Mouse (Mus musculus) megakaryocyte, adult 5-6 weeks (primary cell): Measurements from ENCODE around the gene Lrrc74a. TPM values are rescaled to one million over a fixed set of nuclear protein-coding genes. Genes with fewer than 3 reads are reported as not detected.

ENCODE experiments used
- ATAC-seq: 2 replicates; pipeline ENCODE4 v1.8.0; 2016; ENCODE audit warnings: mild to moderate bottlenecking, inconsistent platforms; ENCODE audit not compliant: poor library complexity, severe bottlenecking
- total RNA-seq, 2 experiments: library from RNA; stranded (forward) in 1 of 2; stranded (reverse) in 1 of 2; fragments of 153-499, 151-499 nt in 1 of 2; fragments of 221-1000, 200-1000 nt in 1 of 2; gene quantifications; 2 replicates each; pipeline versions ENCODE4 v1.2.3 to v1.2.4; 2015 to 2017

Gene Lrrc74a
- not detected in 2 replicates for total RNA-seq (2015)
- not detected in 2 replicates for total RNA-seq (2017)

- no peak for ATAC-seq
Measured at GRCm38 (mm10) chr12:86734319-86734810, at the start of gene Lrrc74a. Gene Lrrc74a, plus strand, starts transcription at chr12:86734369.

GRCm38 (mm10) chr12:86685275-86685674 lies 48.9 kb upstream of the Lrrc74a start:
- ATAC-seq: no peak

DNA sequence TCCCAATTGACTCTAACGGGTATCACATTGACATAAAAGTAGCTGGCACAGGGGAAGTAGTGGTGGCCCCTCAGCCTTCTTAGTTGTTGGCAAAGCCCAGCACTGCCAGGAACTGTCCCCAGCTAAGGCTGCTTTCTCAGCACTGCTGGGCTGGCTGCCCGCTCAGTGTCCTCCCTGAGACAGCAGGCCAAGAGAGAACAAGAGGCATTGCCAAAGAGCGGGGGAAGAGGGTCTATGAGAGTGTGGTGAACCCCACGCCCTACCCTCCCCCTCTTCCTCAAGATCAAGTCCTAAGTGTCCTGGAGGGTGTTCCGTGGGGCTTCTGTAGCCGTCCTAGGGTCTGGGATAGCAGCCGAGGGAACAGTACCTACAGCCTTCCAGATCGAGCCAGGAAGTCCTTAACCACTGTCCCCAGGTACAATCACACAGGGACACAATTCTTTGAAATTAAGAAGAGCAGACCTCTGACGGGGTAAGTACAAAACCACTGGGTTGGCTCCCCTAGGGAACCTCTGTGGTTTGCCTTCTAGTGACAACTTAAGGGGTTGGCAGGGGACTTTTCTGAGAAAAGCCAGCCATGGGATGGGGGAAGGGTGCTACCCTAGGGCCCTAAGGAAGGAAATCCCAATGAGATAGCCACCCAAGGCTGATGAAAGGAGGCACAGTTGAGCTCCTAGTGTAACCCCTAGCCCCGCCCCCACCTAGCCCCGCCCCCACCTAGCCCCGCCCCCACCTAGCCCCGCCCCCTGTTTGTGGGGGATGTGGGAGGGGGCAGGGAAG lies 47.4 kb upstream of the Lrrc74a start:
- ATAC-seq: no peak

- no peak for ATAC-seq
Measured at GRCm38 (mm10) chr12:86687445-86687955, 46.7 kb upstream of the Lrrc74a start.

DNA sequence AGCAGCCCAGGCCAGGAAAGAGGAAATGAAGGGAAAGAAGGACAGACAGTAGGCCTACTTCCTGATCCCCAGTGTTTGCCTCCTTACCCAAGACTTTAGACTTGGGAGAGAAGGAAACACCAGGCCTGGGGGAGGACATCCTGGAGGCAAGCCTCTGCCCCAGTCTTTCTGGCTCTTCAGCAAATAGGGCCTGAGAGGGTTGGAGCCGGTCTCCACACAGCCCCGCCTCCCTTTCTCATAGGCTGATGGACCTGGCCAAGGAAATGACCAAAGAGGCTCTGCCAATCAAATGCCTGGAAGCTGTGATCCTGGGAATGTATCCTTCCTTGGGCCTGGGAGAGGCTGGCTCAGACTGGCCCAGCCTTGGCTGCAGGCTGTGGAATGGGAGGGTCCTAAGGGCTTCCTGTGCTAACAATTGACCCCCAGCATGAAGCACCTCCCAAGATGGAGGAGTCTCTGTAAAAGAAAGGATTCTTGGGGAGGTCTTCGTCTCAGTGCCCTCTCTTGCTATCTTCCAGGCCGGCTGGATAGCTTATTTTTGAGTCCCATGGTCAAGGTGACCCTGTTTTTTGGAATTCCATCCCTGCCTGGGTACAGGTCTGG lies 46.1 kb upstream of the Lrrc74a start:
- ATAC-seq: no peak

GRCm38 (mm10) chr12:86688917-86689316 lies 45.3 kb upstream of the Lrrc74a start:
- ATAC-seq: no peak

- no peak for ATAC-seq
Measured at GRCm38 (mm10) chr12:86690700-86691485, 43.3 kb upstream of the Lrrc74a start.

- no peak for ATAC-seq
Measured at GRCm38 (mm10) chr12:86692471-86693356, 41.5 kb upstream of the Lrrc74a start.

GRCm38 (mm10) chr12:86693389-86693788 lies 40.8 kb upstream of the Lrrc74a start:
- ATAC-seq: no peak

DNA sequence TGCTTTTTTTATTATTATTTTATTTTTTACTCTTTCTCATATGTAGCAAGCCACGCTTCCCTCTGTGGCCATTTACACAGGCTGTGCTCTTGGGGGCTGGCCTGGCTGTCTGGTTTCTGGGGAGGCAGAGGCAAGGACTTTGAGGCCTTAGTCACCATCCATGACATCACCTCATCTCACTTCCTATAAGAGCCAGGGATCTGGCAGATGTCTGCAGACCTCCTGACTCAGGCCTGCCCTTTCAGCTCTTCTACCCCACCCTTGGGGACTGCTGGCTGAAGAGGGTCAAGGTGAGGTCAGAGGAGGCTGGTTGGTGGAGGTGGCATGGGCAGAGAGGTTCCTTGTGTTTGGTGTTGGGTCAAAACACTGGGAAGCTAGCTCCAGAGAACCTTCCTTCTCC lies 39.7 kb upstream of the Lrrc74a start:
- peak; percentile 15; the same call in 1 of the 2 replicates for ATAC-seq

GRCm38 (mm10) chr12:86697996-86698395 lies 36.2 kb upstream of the Lrrc74a start:
- ATAC-seq: no peak

- ATAC-seq: no peak
Measured at GRCm38 (mm10) chr12:86698537-86698936, 35.6 kb upstream of the Lrrc74a start.

- no peak for ATAC-seq
Measured at GRCm38 (mm10) chr12:86699965-86700926, 33.9 kb upstream of the Lrrc74a start.

- ATAC-seq: no peak
Measured at GRCm38 (mm10) chr12:86700927-86701310, 33.2 kb upstream of the Lrrc74a start.

DNA sequence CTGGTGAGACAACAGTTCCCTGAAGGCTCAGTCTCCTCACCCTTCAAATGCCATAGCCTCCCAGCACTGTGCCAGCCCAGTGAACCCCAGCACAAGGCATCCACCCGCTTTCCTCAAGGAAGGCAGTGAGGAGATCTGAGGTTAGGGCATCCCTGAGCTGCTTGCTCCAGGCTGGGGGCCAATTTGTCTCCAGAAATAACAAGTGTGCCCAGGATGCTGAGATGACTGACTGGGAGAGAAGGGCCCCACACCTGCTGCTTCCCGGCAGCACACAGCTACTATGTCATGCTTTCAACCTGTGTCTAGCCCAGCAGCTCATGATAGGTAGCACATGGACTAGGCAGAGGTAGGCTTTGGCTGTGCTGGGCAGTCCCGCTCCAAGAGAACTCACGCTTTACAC lies 32.7 kb upstream of the Lrrc74a start:
- no peak for ATAC-seq

- no peak for ATAC-seq
Measured at GRCm38 (mm10) chr12:86702690-86703089, 31.5 kb upstream of the Lrrc74a start.

DNA sequence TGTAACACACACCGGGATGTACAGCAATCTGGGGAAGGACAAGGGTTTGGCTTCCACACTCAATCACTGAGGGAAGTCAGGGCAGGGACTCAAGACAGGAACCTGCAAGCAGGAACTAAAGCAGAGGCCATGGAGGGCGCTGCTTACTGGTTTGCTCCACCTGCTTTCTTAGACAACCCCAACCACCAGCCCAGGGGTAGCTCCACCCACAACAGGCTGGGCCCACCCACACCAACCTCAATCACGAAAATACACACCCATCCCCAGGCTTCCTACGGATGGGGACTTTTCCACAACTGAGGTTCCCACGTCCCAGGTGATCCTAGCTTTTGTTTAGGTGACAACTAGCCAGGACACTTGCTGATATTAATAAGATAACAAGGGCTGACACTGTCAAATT lies 28.3 kb upstream of the Lrrc74a start:
- no peak for ATAC-seq

- ATAC-seq: peak; percentile 85
Measured at GRCm38 (mm10) chr12:86714026-86714425, 20.1 kb upstream of the Lrrc74a start.

GRCm38 (mm10) chr12:86715401-86715800 lies 18.8 kb upstream of the Lrrc74a start:
- ATAC-seq: no peak
